Mouse (Mus musculus) megakaryocyte, embryonic 14.5 days (primary cell): ENCODE data around the gene Stard5.

Source experiments
- FLI1 ChIP-seq: IDR thresholded peaks from 2 replicates; pipeline ENCODE4 v1.6.1; 2012; ENCODE audit warnings: low read length, inconsistent platforms, mixed read lengths
- GATA1 ChIP-seq: IDR thresholded peaks from 3 replicates; pipeline ENCODE4 v1.6.1; 2012; ENCODE audit warnings: mixed read lengths, low read length, inconsistent platforms, borderline replicate concordance

GRCm38 (mm10) chr7:83637781-83638583, 6.2 kb downstream of the Stard5 start:
- TF ChIP-seq GATA1 (no peak), FLI1 (no peak)
